Mouse (Mus musculus) myocyte (in vitro differentiated cells): ENCODE measurements around the gene Slc34a3.

Experiments used
- MYOG ChIP-seq, 3 experiments: IDR thresholded peaks; one replicate each; pipeline ENCODE4 v1.6.1; 2011; ENCODE audit warnings: control low read depth in 2 of 3, low read depth in 2 of 3, mild to moderate bottlenecking in 2 of 3; ENCODE audit not compliant: insufficient read length in 2 of 3, control insufficient read depth in 1 of 3, insufficient read depth in 1 of 3
- POLR2A ChIP-seq: IDR thresholded peaks from one replicate; pipeline ENCODE4 v1.6.1; 2011; ENCODE audit warnings: low read depth, mild to moderate bottlenecking, control low read depth, moderate library complexity; ENCODE audit not compliant: insufficient read length
- POLR2AphosphoS2 ChIP-seq: IDR thresholded peaks from one replicate; pipeline ENCODE4 v1.6.1; 2011; ENCODE audit warnings: low read depth, control low read depth; ENCODE audit not compliant: insufficient read length
- TCF12 ChIP-seq: IDR thresholded peaks from one replicate; pipeline ENCODE4 v1.6.1; 2011; ENCODE audit warnings: mild to moderate bottlenecking, control low read depth; ENCODE audit not compliant: poor library complexity, insufficient read depth, severe bottlenecking

DNA sequence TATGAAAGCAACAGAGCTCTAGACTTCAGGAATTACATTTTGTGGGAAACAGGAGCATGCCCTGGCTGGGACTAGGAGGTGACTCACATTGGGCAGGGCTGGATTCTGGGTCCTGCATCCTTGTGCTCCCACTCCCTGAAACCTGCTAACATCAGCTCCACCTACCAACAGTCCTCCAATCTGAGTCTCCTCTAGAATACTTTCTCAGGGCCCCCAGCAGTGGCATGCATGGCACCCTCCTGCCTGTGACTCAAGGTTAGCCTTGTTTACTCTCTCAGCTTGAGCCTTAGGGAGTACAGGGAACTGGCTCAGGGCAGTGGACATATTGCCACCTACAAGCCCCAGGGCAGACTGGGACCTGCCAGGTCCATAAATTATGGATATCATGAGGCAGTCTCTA lies 3.9 kb upstream of the Slc34a3 start:
- TF ChIP-seq POLR2A: no peak
- no peak for TF ChIP-seq POLR2AphosphoS2
- TF ChIP-seq MYOG (IDR thresholded peaks at IDR 0.05; ENCODE audit: control insufficient read depth in 1 of 3, insufficient read depth in 1 of 3, insufficient read length in 2 of 3, low read depth in 2 of 3): no peak
- no peak for TF ChIP-seq TCF12
